ENCODE assay signal across 14 mouse cellular contexts in genomic region chr5:77434060-77434459, GRCm38 (mm10). TPM values are rescaled to one million over a fixed set of nuclear protein-coding genes. Genes with fewer than 3 reads are reported as not detected.
DNase-seq lines count a peak whose midpoint lies in the region; ATAC-seq and TF ChIP-seq lines count a peak whose summit lies in the region.
"Had no signal": no experiment of that assay in that cellular context is flagged by ENCODE, and none has a peak within 500 bp of the region (broad histone marks: within the 10 kb centered on the region; RNA-seq: fewer than 3 reads in every experiment).

No protein-coding gene starts in this region.

- H3ac ChIP-seq in myocyte (ENCODE audit: control insufficient read depth, insufficient read length), result no peak overlapping the region

- TF ChIP-seq CTCF in kidney, postnatal 0 days (IDR thresholded peaks at IDR 0.05; ENCODE audit: low read depth), result no peak

- no peak overlapping the region for H3K27ac ChIP-seq in intestine, embryonic 15.5 days
- H3K27ac ChIP-seq in kidney, postnatal 0 days, result no peak overlapping the region
- no peak overlapping the region for H3K27ac ChIP-seq in forebrain, embryonic 14.5 days (ENCODE audit: low read depth, low read length)
- H3K27ac ChIP-seq: hindbrain, embryonic 14.5 days; layer of hippocampus, adult 2 months had no signal

- no peaks in the 10 kb centered on the region for H3K27me3 ChIP-seq in intestine, embryonic 15.5 days (replicated peaks)
- H3K27me3 ChIP-seq in kidney, postnatal 0 days (ENCODE audit: insufficient read depth, low read length), result no peaks in the 10 kb centered on the region
- peaks cover 15% of the 10 kb centered on the region for H3K27me3 ChIP-seq in myocyte (ENCODE audit: control insufficient read depth, insufficient read depth, insufficient read length)
- no peaks in the 10 kb centered on the region for H3K27me3 ChIP-seq in forebrain, embryonic 14.5 days (replicated peaks; ENCODE audit: control insufficient read depth, insufficient read depth, low read length)

- no peaks in the 10 kb centered on the region for H3K79me2 ChIP-seq in myocyte (ENCODE audit: control insufficient read depth, insufficient read depth)

- H3K9ac ChIP-seq in intestine, embryonic 15.5 days, result no peak overlapping the region
- no peak overlapping the region for H3K9ac ChIP-seq in kidney, postnatal 0 days (ENCODE audit: low read depth, low read length)
- H3K9ac ChIP-seq in forebrain, embryonic 14.5 days (ENCODE audit: low read length), result no peak overlapping the region
- H3K9ac ChIP-seq: hindbrain, embryonic 14.5 days had no signal

- no peaks in the 10 kb centered on the region for H3K4me1 ChIP-seq in intestine, embryonic 15.5 days (replicated peaks)
- peaks cover 6% of the 10 kb centered on the region; the same call in 1 of the 2 replicates for H3K4me1 ChIP-seq in kidney, postnatal 0 days (replicated peaks; ENCODE audit: insufficient read depth, low read length)
- no peaks in the 10 kb centered on the region for H3K4me1 ChIP-seq in forebrain, embryonic 14.5 days (ENCODE audit: control insufficient read depth, insufficient read depth, low read length)

- WGBS in intestine, embryonic 15.5 days, result 59% methylated on average over 11 of the region's 11 CpGs
- whole genome bisulfite sequencing in kidney, postnatal 0 days, result 28% methylated on average over 11 of the region's 11 CpGs
- 92% methylated on average over 11 of the region's 11 CpGs for WGBS in forebrain, embryonic 14.5 days

- DNase-seq in kidney, adult 11 months, result peak; percentile 24
- DNase-seq in kidney, postnatal 4 days, result no peak
- DNase-seq in kidney, postnatal 0 days (ENCODE audit: low spot score), result peak; percentile 22
- no peak for DNase-seq in forebrain, embryonic 14.5 days (ENCODE audit: low spot score)
- DNase-seq in frontal cortex, postnatal 14 days (ENCODE audit: low spot score in 2 of 2), result no peak
- DNase-seq: B cell, adult 2 months; cerebellum, adult 2 months; lung, adult 2 months; thymus, postnatal 4 days had no signal

- peak; percentile 23; the same call in 1 of the 2 replicates for ATAC-seq in intestine, embryonic 15.5 days
- ATAC-seq in kidney, postnatal 0 days (replicated peaks; ENCODE audit: low FRiP score, low read depth), result peak; percentile 69; the same call in 1 of the 2 replicates
- ATAC-seq in forebrain, embryonic 14.5 days, result no peak
- ATAC-seq: forebrain, embryonic 16.5 days had no signal

- H3K36me3 ChIP-seq in intestine, embryonic 15.5 days, result no peaks in the 10 kb centered on the region
- no peaks in the 10 kb centered on the region for H3K36me3 ChIP-seq in kidney, postnatal 0 days (ENCODE audit: insufficient read depth, low read length)
- H3K36me3 ChIP-seq in myocyte (ENCODE audit: control insufficient read depth, insufficient read depth), result no peaks in the 10 kb centered on the region
- H3K36me3 ChIP-seq in forebrain, embryonic 14.5 days (ENCODE audit: control insufficient read depth, insufficient read depth, low read length), result no peaks in the 10 kb centered on the region

- H3K4me3 ChIP-seq in intestine, embryonic 15.5 days (replicated peaks), result no peak overlapping the region
- no peak overlapping the region for H3K4me3 ChIP-seq in kidney, postnatal 0 days (replicated peaks; ENCODE audit: low read depth, low read length)
- no peak overlapping the region for H3K4me3 ChIP-seq in myocyte
- H3K4me3 ChIP-seq in forebrain, embryonic 14.5 days (ENCODE audit: low read depth, low read length), result no peak overlapping the region
- H3K4me3 ChIP-seq: layer of hippocampus, adult 2 months had no signal

- H3K4me2 ChIP-seq in intestine, embryonic 15.5 days (replicated peaks), result no peak overlapping the region
- peak overlapping the region; percentile 24; the same call in 1 of the 2 replicates for H3K4me2 ChIP-seq in kidney, postnatal 0 days (ENCODE audit: low read length)
- peak overlapping the region; percentile 6 for H3K4me2 ChIP-seq in myocyte (ENCODE audit: low read depth)
- no peak overlapping the region for H3K4me2 ChIP-seq in forebrain, embryonic 14.5 days (ENCODE audit: low read length)
- H3K4me2 ChIP-seq: hindbrain, embryonic 14.5 days had no signal

- H3K9me3 ChIP-seq in intestine, embryonic 15.5 days, result no peaks in the 10 kb centered on the region
- H3K9me3 ChIP-seq in kidney, postnatal 0 days (replicated peaks; ENCODE audit: low read length), result no peaks in the 10 kb centered on the region
- H3K9me3 ChIP-seq in forebrain, embryonic 14.5 days (replicated peaks; ENCODE audit: control insufficient read depth, low read length), result no peaks in the 10 kb centered on the region

- TF ChIP-seq POLR2A in myocyte (IDR thresholded peaks at IDR 0.05; ENCODE audit: insufficient read length, low read depth), result no peak

TF ChIP-seq in myocyte, 11 proteins besides CTCF, POLR2A, EP300 and RAD21:
- TF ChIP-seq MAX (IDR thresholded peaks at IDR 0.05; ENCODE audit: low read depth) (no peak), CEBPB (IDR thresholded peaks at IDR 0.05; ENCODE audit: insufficient read depth, poor library complexity, severe bottlenecking) (no peak), POLR2AphosphoS2 (IDR thresholded peaks at IDR 0.05; ENCODE audit: insufficient read length, low read depth) (no peak), REST (IDR thresholded peaks at IDR 0.05; ENCODE audit: insufficient read depth, insufficient read length) (no peak), MYOG (IDR thresholded peaks at IDR 0.05; ENCODE audit: control insufficient read depth in 1 of 3, insufficient read depth in 1 of 3, insufficient read length in 2 of 3, low read depth in 2 of 3) (no peak), TCF3 (IDR thresholded peaks at IDR 0.05; ENCODE audit: insufficient read length, low read depth) (no peak), USF1 (IDR thresholded peaks at IDR 0.05; ENCODE audit: low read depth) (no peak), E2F4 (IDR thresholded peaks at IDR 0.05; ENCODE audit: insufficient read depth) (no peak), SRF (IDR thresholded peaks at IDR 0.05; ENCODE audit: control insufficient read depth, insufficient read length, low read depth) (no peak), MYOD1 (IDR thresholded peaks at IDR 0.05; ENCODE audit: control insufficient read depth in 1 of 3, insufficient read length in 2 of 3, low read depth in 2 of 3) (no peak), TCF12 (IDR thresholded peaks at IDR 0.05; ENCODE audit: insufficient read depth, poor library complexity, severe bottlenecking) (no peak)

RNA-seq across cellular contexts. Expression of gene Igfbp7, which starts 26.2 kb away (rescaled TPM):
- polyA plus RNA-seq in intestine, embryonic 15.5 days (2015; fragmentation: Nextera tagmentation; extraction: Ambion mirVana), result 87.4 and 92.5 TPM in 2 replicates
- polyA plus RNA-seq in kidney, postnatal 0 days (2015; fragmentation: Nextera tagmentation; extraction: Ambion mirVana), result 1,308 and 1,398 TPM in 2 replicates
- 201 TPM for polyA plus RNA-seq in myocyte (2012; fragmentation: generic; extraction: Trizol)
- polyA plus RNA-seq in forebrain, embryonic 14.5 days (2014; fragmentation: Nextera tagmentation; extraction: Ambion mirVana), result 61.9 and 68.1 TPM in 2 replicates

Comparison
In these comparisons a context has a peak if more than half of its experiments do, and no peak if none do; other contexts are left out.
1. DNase-seq: peak in kidney, adult 11 months (single experiment) and kidney, postnatal 0 days (single experiment); none in kidney, postnatal 4 days (0 of 2), forebrain, embryonic 14.5 days (single experiment) and frontal cortex, postnatal 14 days (0 of 2).
2. H3K4me2 ChIP-seq: peak in kidney, postnatal 0 days (single experiment) and myocyte (single experiment); none in intestine, embryonic 15.5 days (single experiment) and forebrain, embryonic 14.5 days (single experiment).